Mouse (Mus musculus) ES-E14 (cell line): ENCODE results near the gene Paqr9. TPM values are rescaled to one million over a fixed set of nuclear protein-coding genes. Genes with fewer than 3 reads are reported as not detected.

ENCODE experiments used
- DNase-seq: peaks from one replicate; pipeline ENCODE4 v3.0.0-alpha.2; 2013; ENCODE audit warnings: low read depth, low spot score
- H3K27ac ChIP-seq: 2 replicates; pipeline ENCODE4 v1.5.1; 2012; ENCODE audit warnings: low read depth, mild to moderate bottlenecking, low read length, moderate library complexity, mixed read lengths; ENCODE audit not compliant: poor library complexity, insufficient read depth, severe bottlenecking
- H3K36me3 ChIP-seq: 2 replicates; pipeline ENCODE4 v1.6.1; 2012; ENCODE audit warnings: mild to moderate bottlenecking, low read length, moderate library complexity, mixed read lengths; ENCODE audit not compliant: control insufficient read depth, poor library complexity, insufficient read depth, severe bottlenecking
- H3K4me1 ChIP-seq, 2 experiments: fragments of 150-350 bp in 1 of 2; sonication (generic) in 1 of 2; 2 replicates each; pipeline ENCODE4 v1.6.1; 2012; ENCODE audit warnings: low read length in 2 of 2, mild to moderate bottlenecking in 1 of 2, mixed read lengths in 1 of 2; ENCODE audit not compliant: control insufficient read depth in 2 of 2, insufficient read depth in 2 of 2, poor library complexity in 1 of 2
- H3K4me3 ChIP-seq, 2 experiments: fragments of 150-350 bp in 1 of 2; sonication (generic) in 1 of 2; 2 replicates each; pipeline ENCODE4 v1.5.1; 2012; ENCODE audit warnings: low read length in 2 of 2, low read depth in 1 of 2, mild to moderate bottlenecking in 1 of 2, mixed read lengths in 1 of 2; ENCODE audit not compliant: insufficient read depth in 1 of 2, poor library complexity in 1 of 2, severe bottlenecking in 1 of 2
- H3K9ac ChIP-seq: 2 replicates; pipeline ENCODE4 v1.6.1; 2012; ENCODE audit warnings: low read depth, mild to moderate bottlenecking, low read length, mixed read lengths; ENCODE audit not compliant: poor library complexity, insufficient read depth, severe bottlenecking
- H3K9me3 ChIP-seq: fragments of 150-350 bp; sonication (generic); 2 replicates; pipeline ENCODE4 v1.6.1; 2012; ENCODE audit warnings: low read depth, mild to moderate bottlenecking, low read length; ENCODE audit not compliant: control insufficient read depth, insufficient read depth
- CHD2 ChIP-seq: IDR thresholded peaks from 2 replicates; pipeline ENCODE4 v1.6.1; 2014; ENCODE audit warnings: mild to moderate bottlenecking, low read depth, low read length, inconsistent platforms
- HCFC1 ChIP-seq: IDR thresholded peaks from 2 replicates; pipeline ENCODE4 v1.6.1; 2012; ENCODE audit warnings: low read length, inconsistent platforms, borderline replicate concordance; ENCODE audit not compliant: insufficient read depth
- MAFK ChIP-seq: IDR thresholded peaks from 2 replicates; pipeline ENCODE4 v1.6.1; 2014; ENCODE audit warnings: mild to moderate bottlenecking, low read depth, low read length, inconsistent platforms; ENCODE audit not compliant: insufficient read depth
- ZC3H11A ChIP-seq: IDR thresholded peaks from 2 replicates; pipeline ENCODE4 v1.6.1; 2012; ENCODE audit warnings: low read depth, mild to moderate bottlenecking, inconsistent platforms, low read length, borderline replicate concordance
- ZNF384 ChIP-seq: IDR thresholded peaks from 2 replicates; pipeline ENCODE4 v1.6.1; 2012; ENCODE audit warnings: low read depth, low read length, inconsistent platforms
- in situ Hi-C, 2 experiments: fragments of 600-800 bp; cut with MboI; formaldehyde crosslinking; loops; one replicate each; pipeline ENCODE4 v1.15.1; 2025; ENCODE audit warnings: low sequenced_read_pairs in 2 of 2, inconsistent platforms in 1 of 2; ENCODE audit not compliant: unreplicated experiment in 2 of 2
- total RNA-seq: library from RNA; depleted of rRNA; stranded (reverse); fragments of 300-350 nt; gene quantifications from 2 replicates; pipeline ENCODE4 v1.2.3, GENCODE M21; 2012

The Paqr9 gene
- total RNA-seq, 1 experiment = 0.58 TPM

- no peak for DNase-seq
- no peak overlapping the region for H3K9ac ChIP-seq
- TF ChIP-seq CHD2 (no peak), HCFC1 (no peak), ZC3H11A (no peak), ZNF384 (no peak), MAFK (no peak)
- H3K9me3 ChIP-seq = no peaks in the 10 kb centered on the region
- no peak overlapping the region for H3K4me3 ChIP-seq
- in situ Hi-C loops = no loop called here
- H3K27ac ChIP-seq = no peak overlapping the region
- peaks cover 0 to 2% of the 10 kb centered on the region in 2 experiments; a peak in 1 of 4 replicates for H3K4me1 ChIP-seq
- no peaks in the 10 kb centered on the region for H3K36me3 ChIP-seq
These were observed 9.8 kb downstream of the Paqr9 start for GRCm38 (mm10) chr9:95569249-95569648.

GRCm38 (mm10) chr9:95569966-95570365 lies 10.5 kb downstream of the Paqr9 start:
- in situ Hi-C loops = no loop called here
- no peak for TF ChIP-seq ZC3H11A
- TF ChIP-seq CHD2 = no peak
- TF ChIP-seq HCFC1 = no peak
- no peak for TF ChIP-seq MAFK
- TF ChIP-seq ZNF384 = no peak
- Histone ChIP-seq H3K4me1 (peaks cover 0 to 2% of the 10 kb centered on the region in 2 experiments; a peak in 1 of 4 replicates), H3K27ac (no peak overlapping the region), H3K9me3 (no peaks in the 10 kb centered on the region), H3K9ac (no peak overlapping the region), H3K4me3 (no peak overlapping the region), H3K36me3 (no peaks in the 10 kb centered on the region)
- no peak for DNase-seq

GRCm38 (mm10) chr9:95570604-95571003 lies 11.1 kb downstream of the Paqr9 start:
- Histone ChIP-seq H3K9ac (no peak overlapping the region), H3K27ac (no peak overlapping the region), H3K4me1 (peaks cover 0 to 2% of the 10 kb centered on the region in 2 experiments; a peak in 1 of 4 replicates), H3K36me3 (no peaks in the 10 kb centered on the region), H3K4me3 (no peak overlapping the region), H3K9me3 (no peaks in the 10 kb centered on the region)
- in situ Hi-C loops = no loop called here
- TF ChIP-seq ZNF384 = peak; percentile 93
- no peak for TF ChIP-seq MAFK
- DNase-seq = no peak

GRCm38 (mm10) chr9:95571494-95571893 lies 12.0 kb downstream of the Paqr9 start:
- Histone ChIP-seq H3K9me3 (no peaks in the 10 kb centered on the region), H3K36me3 (no peaks in the 10 kb centered on the region), H3K9ac (no peak overlapping the region), H3K4me1 (peaks cover 0 to 2% of the 10 kb centered on the region in 2 experiments; a peak in 1 of 4 replicates), H3K4me3 (no peak overlapping the region), H3K27ac (no peak overlapping the region)
- no peak for DNase-seq
- TF ChIP-seq ZC3H11A = no peak
- TF ChIP-seq MAFK = no peak
- in situ Hi-C loops = no loop called here

GRCm38 (mm10) chr9:95572558-95572957 lies 13.1 kb downstream of the Paqr9 start:
- Histone ChIP-seq H3K9me3 (no peaks in the 10 kb centered on the region), H3K9ac (no peak overlapping the region), H3K4me3 (no peak overlapping the region), H3K36me3 (no peaks in the 10 kb centered on the region), H3K27ac (no peak overlapping the region), H3K4me1 (peaks cover 0 to 2% of the 10 kb centered on the region in 2 experiments; a peak in 1 of 4 replicates)
- in situ Hi-C loops = no loop called here
- TF ChIP-seq MAFK (no peak), ZC3H11A (no peak), ZNF384 (no peak), HCFC1 (no peak), CHD2 (no peak)
- DNase-seq = no peak
